Mouse (Mus musculus): ENCODE data around the gene Hagh.

Hagh gene

GRCm38 (mm10) chr17:24850065-24850772 is 10.3 kb downstream of the Hagh start, which contains the start of gene Fahd1:
TSS of gene Fahd1 (minus strand) at chr17:24850364.
- peak; percentile 99 for DNase-seq (ENCODE audit: low spot score)

DNA sequence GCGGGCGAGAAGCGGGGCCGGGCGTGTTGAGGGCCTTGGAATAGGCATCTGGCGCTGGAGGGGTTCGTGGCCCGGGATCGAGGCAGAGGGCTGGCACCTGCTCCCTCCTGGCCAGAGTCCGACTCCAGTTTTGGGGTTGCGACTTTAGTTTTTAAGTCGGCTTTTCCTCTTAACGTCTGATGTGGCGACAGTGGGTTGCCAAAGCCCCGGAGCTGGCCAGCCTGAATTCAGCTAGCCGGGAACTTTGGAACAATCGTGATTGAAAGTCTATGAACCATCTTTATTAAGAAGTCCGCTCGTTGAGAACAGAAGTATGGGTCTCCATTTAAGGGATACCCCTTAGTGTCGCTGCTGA is 10.8 kb downstream of the Hagh start:
- no peak for DNase-seq (ENCODE audit: low spot score)

DNA sequence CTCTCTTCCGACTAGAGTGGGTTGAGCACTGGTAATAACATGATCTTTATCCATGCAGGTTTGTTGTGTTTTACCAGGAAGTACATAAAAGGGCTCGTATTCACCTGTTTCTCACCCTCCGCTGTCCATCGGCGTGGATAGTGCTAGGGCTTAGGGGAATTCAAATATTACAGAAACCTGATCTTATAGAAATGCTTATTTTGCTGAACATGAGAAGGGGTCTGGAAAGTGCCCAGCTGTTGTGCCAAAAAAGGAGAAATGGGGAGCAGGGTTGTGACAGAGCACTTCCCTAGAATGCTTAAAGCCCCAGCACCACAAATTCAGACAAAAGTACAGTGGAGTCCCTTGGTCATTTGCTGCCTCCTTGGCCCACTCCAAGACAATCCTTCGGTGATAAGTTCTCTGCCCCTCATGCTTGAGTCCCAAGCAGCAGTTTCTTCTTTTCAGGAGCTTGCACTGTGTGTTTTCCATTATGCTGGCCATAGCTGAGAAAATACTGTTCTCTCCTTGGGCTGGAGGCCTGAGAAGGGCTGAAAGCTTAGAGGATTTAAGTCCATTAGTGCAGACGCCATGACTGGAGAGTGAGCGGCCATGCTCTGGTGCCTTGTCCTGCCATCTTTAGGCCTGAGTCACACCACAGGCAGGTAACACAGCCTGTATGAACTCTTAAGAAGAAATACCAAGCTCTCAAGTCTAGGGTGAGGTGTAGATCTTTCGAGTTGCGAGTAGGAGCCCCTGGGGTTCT is 11.6 kb downstream of the Hagh start:
- no peak for DNase-seq (ENCODE audit: low spot score)

- no peak for DNase-seq (ENCODE audit: low spot score)
Measured at GRCm38 (mm10) chr17:24855838-24856464, 16.0 kb downstream of the Hagh start.

DNA sequence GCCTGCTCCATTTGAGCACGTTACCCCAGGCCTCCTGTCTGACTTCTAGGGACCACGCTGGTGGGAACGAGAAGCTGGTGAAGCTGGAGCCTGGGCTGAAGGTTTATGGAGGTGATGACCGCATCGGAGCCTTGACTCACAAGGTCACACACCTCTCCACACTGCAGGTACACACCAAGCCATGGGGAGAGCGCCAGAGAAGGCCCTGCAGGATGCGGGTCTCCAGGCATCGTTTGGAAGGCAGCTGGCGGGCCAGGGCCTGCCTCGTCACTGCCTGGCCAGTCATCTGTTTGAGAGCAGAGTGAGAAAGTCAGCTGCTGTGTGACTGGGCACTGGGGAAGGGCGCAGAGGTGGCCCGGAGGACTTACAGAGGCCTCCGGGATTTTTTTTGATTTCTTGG is 16.6 kb downstream of the Hagh start:
- DNase-seq (ENCODE audit: low spot score): no peak

- DNase-seq (ENCODE audit: low spot score): no peak
Measured at GRCm38 (mm10) chr17:24857831-24858470, 18.0 kb downstream of the Hagh start.

DNA sequence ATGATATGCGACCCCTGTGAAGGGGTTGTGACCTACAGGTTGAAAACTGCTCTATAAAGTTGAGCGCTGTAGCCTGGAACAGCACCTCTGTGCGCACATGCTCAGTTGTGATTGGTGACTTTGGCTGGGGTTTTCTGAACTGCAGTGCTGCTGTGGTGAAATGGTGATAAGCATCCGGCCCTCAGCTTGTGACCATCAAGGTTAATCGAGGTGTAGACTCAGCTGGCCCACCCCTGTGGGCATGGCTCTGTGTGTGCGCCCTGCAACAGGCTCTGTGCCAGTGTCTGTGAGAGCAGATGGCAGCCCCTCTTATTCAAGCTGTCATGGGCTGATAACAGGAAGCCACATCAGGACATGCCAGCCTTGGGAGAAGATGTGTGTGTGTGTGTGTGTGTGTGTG is 19.0 kb downstream of the Hagh start:
- DNase-seq (ENCODE audit: low spot score): no peak

GRCm38 (mm10) chr17:24860076-24860475 is 20.1 kb downstream of the Hagh start:
- no peak for DNase-seq (ENCODE audit: low spot score)

DNA sequence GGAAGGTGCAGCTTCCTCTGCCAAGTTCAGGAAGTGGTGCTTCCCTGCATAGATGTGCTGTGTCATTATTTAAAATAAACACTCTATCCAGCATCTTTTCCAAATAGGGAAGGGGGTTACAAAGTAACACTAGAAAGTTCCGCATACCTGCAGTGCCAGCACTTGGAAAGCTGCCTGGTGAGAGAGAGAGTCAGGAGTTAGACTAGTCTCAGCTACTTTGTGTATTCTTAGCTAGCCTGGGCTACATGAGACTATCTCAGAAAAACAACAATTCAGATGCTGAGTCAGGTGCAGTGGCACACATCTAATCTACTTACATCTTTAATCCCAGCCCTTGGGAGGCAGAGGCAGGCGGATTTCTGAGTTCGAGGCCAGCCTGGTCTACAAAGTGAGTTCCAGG is 21.8 kb downstream of the Hagh start:
- no peak for DNase-seq (ENCODE audit: low spot score)

- no peak for DNase-seq (ENCODE audit: low spot score)
Measured at GRCm38 (mm10) chr17:24865776-24866175, 25.8 kb downstream of the Hagh start, which contains the start of gene Igfals. TSS of gene Igfals (plus strand) at chr17:24865997.

- no peak for DNase-seq (ENCODE audit: low spot score)
Measured at GRCm38 (mm10) chr17:24867914-24868313, 28.0 kb downstream of the Hagh start.

DNA sequence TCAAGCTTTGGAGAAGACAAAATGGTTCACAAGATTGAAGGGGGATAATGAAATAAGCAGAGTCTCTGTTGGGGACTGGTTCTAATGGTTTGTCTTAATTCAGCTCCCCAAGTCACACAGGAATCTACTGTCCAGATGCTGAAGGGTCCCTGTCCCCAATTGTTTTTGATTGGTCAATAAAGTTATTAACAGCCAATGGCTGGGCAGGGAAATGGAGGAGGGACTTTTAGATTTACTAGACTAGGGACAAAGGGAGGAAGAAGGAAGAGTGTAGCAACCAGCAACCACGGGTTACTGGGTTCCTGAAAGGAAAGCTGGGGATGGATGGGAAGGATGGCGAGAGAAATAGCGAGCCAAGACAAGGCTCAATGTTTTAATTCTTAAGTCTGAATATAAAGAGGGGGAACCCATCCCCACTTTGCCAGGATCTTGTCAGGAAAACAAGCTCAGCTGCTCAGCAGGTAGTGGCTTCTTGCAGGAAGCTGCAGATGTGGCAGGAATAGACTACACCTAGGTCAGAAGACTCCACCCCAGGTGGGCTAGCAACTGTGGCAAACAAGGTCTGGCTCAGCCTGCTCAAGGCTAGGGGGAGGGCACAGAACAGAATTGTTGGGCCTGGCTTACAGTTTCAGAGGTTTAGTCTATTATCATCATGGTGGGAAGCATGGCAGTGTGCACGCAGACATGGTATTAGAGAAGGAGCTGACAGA is 33.9 kb downstream of the Hagh start:
- DNase-seq (ENCODE audit: low spot score): no peak

DNA sequence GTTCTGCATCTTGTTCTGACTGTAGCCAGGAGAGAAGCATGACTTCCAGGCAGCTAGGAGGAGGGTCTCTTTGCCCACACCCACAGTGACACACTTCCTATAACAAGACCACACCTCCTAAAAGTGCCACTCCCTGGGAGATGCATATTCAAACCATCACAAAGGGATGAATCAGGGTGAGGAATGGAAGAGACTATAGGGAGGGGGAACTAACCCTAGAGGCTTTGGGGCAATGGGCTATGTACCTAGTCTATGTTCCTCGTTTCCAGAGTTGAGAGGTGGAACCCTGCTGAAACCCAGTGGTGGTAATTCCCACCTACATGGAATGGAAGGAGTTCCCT is 34.4 kb downstream of the Hagh start:
- DNase-seq (ENCODE audit: low spot score): no peak

- no peak for DNase-seq (ENCODE audit: low spot score)
Measured at GRCm38 (mm10) chr17:24874989-24875388, 35.0 kb downstream of the Hagh start.

- DNase-seq (ENCODE audit: low spot score): no peak
Measured at GRCm38 (mm10) chr17:24877336-24878116, 37.6 kb downstream of the Hagh start.

- DNase-seq (ENCODE audit: low spot score): peak; percentile 12
Measured at GRCm38 (mm10) chr17:24878117-24878397, 38.1 kb downstream of the Hagh start.

- no peak for DNase-seq (ENCODE audit: low spot score)
Measured at GRCm38 (mm10) chr17:24878531-24878930, 38.6 kb downstream of the Hagh start.

GRCm38 (mm10) chr17:24881738-24882440 is 41.9 kb downstream of the Hagh start:
- DNase-seq (ENCODE audit: low spot score): peak; percentile 61

DNA sequence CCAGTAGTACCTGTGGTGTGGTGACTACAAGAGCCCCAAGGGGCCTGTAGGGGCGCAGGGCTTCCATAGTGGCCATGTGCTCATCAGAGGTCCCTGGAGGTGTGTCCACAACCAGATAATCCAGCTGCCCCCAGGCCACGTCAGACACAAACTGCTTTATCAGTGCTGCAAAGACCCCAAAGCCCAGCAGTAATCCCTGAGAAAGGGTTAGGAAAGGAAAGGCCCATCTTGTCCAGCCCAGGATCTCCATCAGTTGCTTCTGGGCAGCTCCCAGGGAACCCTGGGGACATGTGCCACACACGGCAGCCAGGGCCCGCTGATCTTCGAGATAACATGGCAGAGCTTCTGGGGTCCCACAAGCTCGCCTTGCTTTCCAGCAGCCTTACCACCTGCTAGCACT is 44.4 kb downstream of the Hagh start:
- DNase-seq (ENCODE audit: low spot score): no peak

GRCm38 (mm10) chr17:24885356-24886133 is 45.6 kb downstream of the Hagh start:
- DNase-seq (ENCODE audit: low spot score): no peak

All from embryo, embryonic 10.5 days (tissue).